Mouse (Mus musculus) layer of hippocampus, postnatal 36 days (tissue): ENCODE measurements at regions not wholly inside any gene's neighbourhood (a gene's known extent, or its start where the extent isn't known, plus 50 kb on each side); places are given as distances from the start of the nearest gene placed in this dataset.

ENCODE experiments used
- DNase-seq, 2 experiments: peaks; one replicate each; pipeline ENCODE4 v3.0.0; 2022

- peak in 1 of 2 experiments; percentile 4 for DNase-seq
Measured at GRCm38 (mm10) chr2:159539261-159539660, 744.7 kb downstream of the Dhx35 start.

GRCm38 (mm10) chr2:159557567-159557966 is 763.0 kb downstream of the Dhx35 start:
- no peak for DNase-seq

GRCm38 (mm10) chr2:159565255-159565654 is 768.7 kb downstream of the Gm826 start:
- DNase-seq = no peak

GRCm38 (mm10) chr2:159565921-159566320 is 768.0 kb downstream of the Gm826 start:
- DNase-seq = no peak

- peak in 1 of 2 experiments; percentile 5 for DNase-seq
Measured at GRCm38 (mm10) chr2:159566461-159566860, 767.5 kb downstream of the Gm826 start.

- DNase-seq = no peak
Measured at GRCm38 (mm10) chr2:159568391-159568790, 765.6 kb downstream of the Gm826 start.

GRCm38 (mm10) chr2:159571862-159572261 is 762.1 kb downstream of the Gm826 start:
- DNase-seq = no peak

- DNase-seq = no peak
Measured at GRCm38 (mm10) chr2:159575271-159575670, 758.7 kb downstream of the Gm826 start.

GRCm38 (mm10) chr2:159583103-159583502 is 750.9 kb downstream of the Gm826 start:
- no peak for DNase-seq

GRCm38 (mm10) chr2:159584641-159585040 is 749.3 kb downstream of the Gm826 start:
- peak; percentile 20 to 41 for DNase-seq

GRCm38 (mm10) chr2:159586697-159587473 is 747.1 kb downstream of the Gm826 start:
- DNase-seq = peak in 1 of 2 experiments; percentile 7

- DNase-seq = no peak
Measured at GRCm38 (mm10) chr2:159591396-159592124, 742.4 kb downstream of the Gm826 start.

GRCm38 (mm10) chr2:159592841-159593240 is 741.1 kb downstream of the Gm826 start:
- DNase-seq = no peak

- no peak for DNase-seq
Measured at GRCm38 (mm10) chr2:159596285-159596684, 737.7 kb downstream of the Gm826 start.

GRCm38 (mm10) chr2:159598080-159598479 is 735.9 kb downstream of the Gm826 start:
- no peak for DNase-seq

- no peak for DNase-seq
Measured at GRCm38 (mm10) chr2:159607191-159607590, 726.8 kb downstream of the Gm826 start.

GRCm38 (mm10) chr2:159610451-159610850 is 723.5 kb downstream of the Gm826 start:
- DNase-seq = no peak

- no peak for DNase-seq
Measured at GRCm38 (mm10) chr2:159616685-159617084, 717.3 kb downstream of the Gm826 start.

- DNase-seq = no peak
Measured at GRCm38 (mm10) chr2:159621261-159621660, 712.7 kb downstream of the Gm826 start.

- no peak for DNase-seq
Measured at GRCm38 (mm10) chr2:159622141-159622669, 711.8 kb downstream of the Gm826 start.

- DNase-seq = no peak
Measured at GRCm38 (mm10) chr2:159625306-159625705, 708.7 kb downstream of the Gm826 start.

- DNase-seq = peak in 1 of 2 experiments; percentile 9
Measured at GRCm38 (mm10) chr2:159645861-159646260, 688.1 kb downstream of the Gm826 start.

- no peak for DNase-seq
Measured at GRCm38 (mm10) chr2:159646595-159646994, 687.4 kb downstream of the Gm826 start.
